Comparison of ENCODE assay signal across 21 mouse cellular contexts in the genomic region with DNA sequence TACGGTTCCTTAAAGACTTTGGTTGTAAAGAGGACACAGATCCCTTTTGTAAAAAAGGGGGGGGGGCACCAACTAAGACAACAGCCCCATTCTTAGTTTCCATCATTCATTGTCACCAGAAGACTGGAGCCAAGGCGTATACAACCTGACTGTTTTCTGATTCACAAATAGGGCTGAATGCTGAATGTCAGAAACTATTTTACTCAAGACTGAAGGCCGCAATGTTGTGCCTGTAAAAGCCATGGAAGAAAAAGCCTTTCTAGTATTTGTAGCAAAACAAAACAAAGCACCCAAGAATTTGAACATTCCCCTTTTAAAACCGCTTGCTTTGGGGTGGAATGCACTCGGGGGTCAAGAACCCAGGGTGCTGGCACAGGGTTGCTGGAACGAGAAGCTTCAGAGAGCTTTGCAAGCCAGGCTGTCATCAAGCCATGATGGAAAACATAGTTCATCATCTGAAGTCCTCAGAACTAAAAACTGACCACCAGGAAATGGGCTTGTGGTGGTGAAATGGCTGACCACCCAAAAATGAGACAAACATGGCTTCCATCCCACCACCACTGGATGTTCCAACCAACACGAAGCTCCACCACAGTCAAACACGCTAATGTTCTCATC.
DNase-seq lines count a peak whose midpoint lies in the region; ATAC-seq lines count a peak whose summit lies in the region.
"Had no signal": no experiment of that assay in that cellular context is flagged by ENCODE, and none has a peak within 500 bp of the region (broad histone marks: within the 10 kb centered on the region; RNA-seq: fewer than 3 reads in every experiment).

No protein-coding gene starts in this region.

- H3K4me3 ChIP-seq in heart, embryonic 10.5 days, result no peak overlapping the region
- no peak overlapping the region for H3K4me3 ChIP-seq in midbrain, embryonic 11.5 days (ENCODE audit: low read depth, low read length)
- no peak overlapping the region for H3K4me3 ChIP-seq in midbrain, embryonic 15.5 days
- H3K4me3 ChIP-seq: forebrain, embryonic 10.5 days; hindbrain, embryonic 13.5 days; layer of hippocampus, adult 2 months; limb, embryonic 10.5 days; megakaryocyte, embryonic 14.5 days; neural tube, embryonic 12.5 days had no signal

- no peak overlapping the region for H3K4me2 ChIP-seq in midbrain, embryonic 11.5 days
- no peak overlapping the region for H3K4me2 ChIP-seq in midbrain, embryonic 15.5 days
- H3K4me2 ChIP-seq: hindbrain, embryonic 13.5 days; neural tube, embryonic 12.5 days had no signal

- H3K27me3 ChIP-seq in heart, embryonic 10.5 days (ENCODE audit: insufficient read depth, poor library complexity, severe bottlenecking), result no peaks in the 10 kb centered on the region
- H3K27me3 ChIP-seq in midbrain, embryonic 11.5 days (ENCODE audit: control insufficient read depth, insufficient read depth, low read length), result no peaks in the 10 kb centered on the region
- no peaks in the 10 kb centered on the region for H3K27me3 ChIP-seq in midbrain, embryonic 15.5 days (replicated peaks)
- H3K27me3 ChIP-seq: hindbrain, embryonic 13.5 days; megakaryocyte, embryonic 14.5 days; neural tube, embryonic 12.5 days had no signal

- 77% methylated on average over 8 of the region's 8 CpGs for WGBS in heart, embryonic 10.5 days
- WGBS in midbrain, embryonic 11.5 days, result 87% methylated on average over 8 of the region's 8 CpGs
- WGBS in midbrain, embryonic 15.5 days, result 81% methylated on average over 8 of the region's 8 CpGs

- no peaks in the 10 kb centered on the region for H3K4me1 ChIP-seq in heart, embryonic 10.5 days
- no peaks in the 10 kb centered on the region for H3K4me1 ChIP-seq in midbrain, embryonic 11.5 days (ENCODE audit: control insufficient read depth, insufficient read depth, low read length)
- no peaks in the 10 kb centered on the region for H3K4me1 ChIP-seq in midbrain, embryonic 15.5 days
- H3K4me1 ChIP-seq: forebrain, embryonic 10.5 days; hindbrain, embryonic 13.5 days; neural tube, embryonic 12.5 days had no signal

- intact Hi-C loops in heart, postnatal 14 days (cut with DNase I), result loop anchor here (5.0 kb wide), 2 partner anchors 211 to 376 kb away; no protein-coding TSS in a partner anchor

- H3K9ac ChIP-seq in midbrain, embryonic 11.5 days (ENCODE audit: low read length), result no peak overlapping the region
- H3K9ac ChIP-seq in midbrain, embryonic 15.5 days, result no peak overlapping the region
- H3K9ac ChIP-seq: hindbrain, embryonic 13.5 days; liver, postnatal 0 days; neural tube, embryonic 12.5 days had no signal

- DNase-seq in heart, postnatal 14 days, result peak; percentile 30 to 39
- no peak for DNase-seq in heart, embryonic 10.5 days (ENCODE audit: low spot score)
- peak; percentile 75 for DNase-seq in midbrain, embryonic 11.5 days (ENCODE audit: low spot score, missing footprints)
- peak; percentile 50 for DNase-seq in fibroblast of lung, adult 2 months (ENCODE audit: low read depth)
- DNase-seq in skeletal muscle tissue, adult 2 months (ENCODE audit: low read depth, low spot score), result peak; percentile 60
- DNase-seq in cerebellum, adult 9-10 months, result no peak
- DNase-seq: adrenal gland, postnatal 10 days; cerebellum, adult 9-11 months; kidney, adult 11 months; liver; liver, postnatal 0 days had no signal

- ATAC-seq in midbrain, embryonic 11.5 days (ENCODE audit: low FRiP score), result no peak
- ATAC-seq in midbrain, embryonic 15.5 days (replicated peaks), result no peak
- ATAC-seq: activated CD4-positive, CD25-positive, alpha-beta regulatory T cell, adult 4 months; liver, postnatal 0 days had no signal

- H3K36me3 ChIP-seq in heart, embryonic 10.5 days, result no peaks in the 10 kb centered on the region
- no peaks in the 10 kb centered on the region for H3K36me3 ChIP-seq in midbrain, embryonic 11.5 days (ENCODE audit: control insufficient read depth, insufficient read depth, low read length)
- H3K36me3 ChIP-seq in midbrain, embryonic 15.5 days (replicated peaks), result no peaks in the 10 kb centered on the region
- H3K36me3 ChIP-seq: forebrain, embryonic 10.5 days; hindbrain, embryonic 13.5 days; limb, embryonic 10.5 days; neural tube, embryonic 12.5 days had no signal

- H3K9me3 ChIP-seq in heart, embryonic 10.5 days, result no peaks in the 10 kb centered on the region
- no peaks in the 10 kb centered on the region for H3K9me3 ChIP-seq in midbrain, embryonic 11.5 days (ENCODE audit: control insufficient read depth, low read length)
- H3K9me3 ChIP-seq in midbrain, embryonic 15.5 days, result no peaks in the 10 kb centered on the region
- H3K9me3 ChIP-seq: forebrain, embryonic 10.5 days; hindbrain, embryonic 13.5 days; limb, embryonic 10.5 days; neural tube, embryonic 12.5 days had no signal

- no peak overlapping the region for H3K27ac ChIP-seq in heart, embryonic 10.5 days
- H3K27ac ChIP-seq in midbrain, embryonic 11.5 days (ENCODE audit: low read depth, low read length), result no peak overlapping the region
- no peak overlapping the region for H3K27ac ChIP-seq in midbrain, embryonic 15.5 days
- H3K27ac ChIP-seq: forebrain, embryonic 10.5 days; hindbrain, embryonic 13.5 days; kidney, postnatal 0 days; limb, embryonic 10.5 days; neural tube, embryonic 12.5 days; stomach, postnatal 0 days had no signal

Comparison
In these comparisons a context has a peak if more than half of its experiments do, and no peak if none do; other contexts are left out.
1. DNase-seq: peak in heart, postnatal 14 days (2 of 2), midbrain, embryonic 11.5 days (single experiment), fibroblast of lung, adult 2 months (single experiment) and skeletal muscle tissue, adult 2 months (single experiment); none in heart, embryonic 10.5 days (single experiment) and cerebellum, adult 9-10 months (single experiment).